Mouse (Mus musculus) frontal cortex, postnatal 36 days (tissue): ENCODE results near the gene Myrfl.

Source experiments
- DNase-seq, 2 experiments: peaks; one replicate each; pipeline ENCODE4 v3.0.0; 2022; ENCODE audit warnings: low spot score in 2 of 2

Gene Myrfl

GRCm38 (mm10) chr10:116827306-116827705 is 69.4 kb downstream of the Myrfl start:
- no peak for DNase-seq

- no peak for DNase-seq
These were observed 81.2 kb downstream of the Myrfl start for GRCm38 (mm10) chr10:116815311-116816060.

- DNase-seq = peak in 1 of 2 experiments; percentile 13
These were observed 83.6 kb downstream of the Myrfl start for GRCm38 (mm10) chr10:116813150-116813549.

- DNase-seq = peak; percentile 29 to 41
These were observed 86.0 kb downstream of the Myrfl start for GRCm38 (mm10) chr10:116810738-116811137.

- no peak for DNase-seq
These were observed 87.3 kb downstream of the Myrfl start for GRCm38 (mm10) chr10:116809383-116809782.

- DNase-seq = no peak
These were observed 88.0 kb downstream of the Myrfl start for GRCm38 (mm10) chr10:116808556-116809353.

GRCm38 (mm10) chr10:116802178-116802794 is 94.4 kb downstream of the Myrfl start:
- no peak for DNase-seq

- DNase-seq = no peak
These were observed 95.4 kb downstream of the Myrfl start for GRCm38 (mm10) chr10:116801281-116801680.

- DNase-seq = no peak
These were observed 100.7 kb downstream of the Myrfl start for GRCm38 (mm10) chr10:116796066-116796465.

GRCm38 (mm10) chr10:116789096-116789495 is 107.6 kb downstream of the Myrfl start:
- DNase-seq = peak in 1 of 2 experiments; percentile 48

- no peak for DNase-seq
These were observed 108.3 kb downstream of the Myrfl start for GRCm38 (mm10) chr10:116788431-116788830.

- no peak for DNase-seq
These were observed 112.6 kb downstream of the Myrfl start for GRCm38 (mm10) chr10:116784098-116784497.

GRCm38 (mm10) chr10:116783020-116783419 is 113.7 kb downstream of the Myrfl start:
- no peak for DNase-seq

- DNase-seq = no peak
These were observed 118.8 kb downstream of the Myrfl start for GRCm38 (mm10) chr10:116777947-116778346.

GRCm38 (mm10) chr10:116776846-116777245 is 119.9 kb downstream of the Myrfl start:
- no peak for DNase-seq

- DNase-seq = no peak
These were observed 122.6 kb downstream of the Myrfl start for GRCm38 (mm10) chr10:116773846-116774750.

- no peak for DNase-seq
These were observed 125.3 kb downstream of the Myrfl start for GRCm38 (mm10) chr10:116771215-116771935.

GRCm38 (mm10) chr10:116768642-116769041 is 128.1 kb downstream of the Myrfl start:
- no peak for DNase-seq

- no peak for DNase-seq
These were observed 130.2 kb downstream of the Myrfl start for GRCm38 (mm10) chr10:116766525-116766924.

GRCm38 (mm10) chr10:116761476-116762068 is 135.1 kb downstream of the Myrfl start:
- DNase-seq = no peak
